Mouse (Mus musculus): ENCODE results near the gene Tmem212. TPM values are rescaled to one million over a fixed set of nuclear protein-coding genes. Genes with fewer than 3 reads are reported as not detected.

Gene Tmem212
- polyA plus RNA-seq, 1 experiment, result not detected

- H3K4me3 ChIP-seq (ENCODE audit: insufficient read depth, low read depth, low read length), result no peak overlapping the region
- no peaks in the 10 kb centered on the region for H3K4me1 ChIP-seq (ENCODE audit: control insufficient read depth, insufficient read depth, insufficient read length, low read length)
- H3K27ac ChIP-seq (replicated peaks; ENCODE audit: low read depth, low read length), result no peak overlapping the region
These were observed 12.8 kb upstream of the Tmem212 start for GRCm38 (mm10) chr3:27909016-27909415.

GRCm38 (mm10) chr3:27908316-27908715, 12.1 kb upstream of the Tmem212 start:
- Histone ChIP-seq H3K27ac (replicated peaks; ENCODE audit: low read depth, low read length) (no peak overlapping the region), H3K4me3 (ENCODE audit: insufficient read depth, low read depth, low read length) (no peak overlapping the region), H3K4me1 (ENCODE audit: control insufficient read depth, insufficient read depth, insufficient read length, low read length) (no peaks in the 10 kb centered on the region)

GRCm38 (mm10) chr3:27907301-27907700, 11.1 kb upstream of the Tmem212 start:
- Histone ChIP-seq H3K4me3 (ENCODE audit: insufficient read depth, low read depth, low read length) (no peak overlapping the region), H3K27ac (replicated peaks; ENCODE audit: low read depth, low read length) (no peak overlapping the region), H3K4me1 (ENCODE audit: control insufficient read depth, insufficient read depth, insufficient read length, low read length) (no peaks in the 10 kb centered on the region)

GRCm38 (mm10) chr3:27906647-27907209, 10.6 kb upstream of the Tmem212 start:
- Histone ChIP-seq H3K4me1 (ENCODE audit: control insufficient read depth, insufficient read depth, insufficient read length, low read length) (no peaks in the 10 kb centered on the region), H3K4me3 (ENCODE audit: insufficient read depth, low read depth, low read length) (no peak overlapping the region), H3K27ac (replicated peaks; ENCODE audit: low read depth, low read length) (no peak overlapping the region)

GRCm38 (mm10) chr3:27904659-27905330, 8.6 kb upstream of the Tmem212 start:
- H3K27ac ChIP-seq (replicated peaks; ENCODE audit: low read depth, low read length), result no peak overlapping the region
- no peak overlapping the region for H3K4me3 ChIP-seq (ENCODE audit: insufficient read depth, low read depth, low read length)
- no peaks in the 10 kb centered on the region for H3K4me1 ChIP-seq (ENCODE audit: control insufficient read depth, insufficient read depth, insufficient read length, low read length)

- peaks cover 3% of the 10 kb centered on the region; the same call in 1 of the 2 replicates for H3K4me1 ChIP-seq (ENCODE audit: control insufficient read depth, insufficient read depth, insufficient read length, low read length)
- H3K4me3 ChIP-seq (ENCODE audit: insufficient read depth, low read depth, low read length), result no peak overlapping the region
- no peak overlapping the region for H3K27ac ChIP-seq (replicated peaks; ENCODE audit: low read depth, low read length)
These were observed 5.7 kb upstream of the Tmem212 start for GRCm38 (mm10) chr3:27901846-27902245.

GRCm38 (mm10) chr3:27899012-27899726, 3.0 kb upstream of the Tmem212 start:
- H3K4me3 ChIP-seq (ENCODE audit: insufficient read depth, low read depth, low read length), result no peak overlapping the region
- H3K27ac ChIP-seq (replicated peaks; ENCODE audit: low read depth, low read length), result no peak overlapping the region
- peaks cover 3% of the 10 kb centered on the region; the same call in 1 of the 2 replicates for H3K4me1 ChIP-seq (ENCODE audit: control insufficient read depth, insufficient read depth, insufficient read length, low read length)

- Histone ChIP-seq H3K27ac (replicated peaks; ENCODE audit: low read depth, low read length) (no peak overlapping the region), H3K4me1 (ENCODE audit: control insufficient read depth, insufficient read depth, insufficient read length, low read length) (peaks cover 3% of the 10 kb centered on the region; the same call in 1 of the 2 replicates), H3K4me3 (ENCODE audit: insufficient read depth, low read depth, low read length) (no peak overlapping the region)
These were observed 2.0 kb upstream of the Tmem212 start for GRCm38 (mm10) chr3:27898178-27898577.

GRCm38 (mm10) chr3:27886578-27886977, 9.6 kb downstream of the Tmem212 start:
- no peak overlapping the region for H3K27ac ChIP-seq (replicated peaks; ENCODE audit: low read depth, low read length)
- no peak overlapping the region for H3K4me3 ChIP-seq (ENCODE audit: insufficient read depth, low read depth, low read length)
- no peaks in the 10 kb centered on the region for H3K4me1 ChIP-seq (ENCODE audit: control insufficient read depth, insufficient read depth, insufficient read length, low read length)

GRCm38 (mm10) chr3:27885585-27885984, 10.6 kb downstream of the Tmem212 start:
- Histone ChIP-seq H3K27ac (replicated peaks; ENCODE audit: low read depth, low read length) (no peak overlapping the region), H3K4me1 (ENCODE audit: control insufficient read depth, insufficient read depth, insufficient read length, low read length) (no peaks in the 10 kb centered on the region), H3K4me3 (ENCODE audit: insufficient read depth, low read depth, low read length) (no peak overlapping the region)

- no peaks in the 10 kb centered on the region for H3K4me1 ChIP-seq (ENCODE audit: control insufficient read depth, insufficient read depth, insufficient read length, low read length)
- no peak overlapping the region for H3K4me3 ChIP-seq (ENCODE audit: insufficient read depth, low read depth, low read length)
- no peak overlapping the region for H3K27ac ChIP-seq (replicated peaks; ENCODE audit: low read depth, low read length)
These were observed 14.0 kb downstream of the Tmem212 start for GRCm38 (mm10) chr3:27881897-27882835.

GRCm38 (mm10) chr3:27878854-27879610, 17.1 kb downstream of the Tmem212 start:
- Histone ChIP-seq H3K4me3 (ENCODE audit: insufficient read depth, low read depth, low read length) (no peak overlapping the region), H3K27ac (replicated peaks; ENCODE audit: low read depth, low read length) (no peak overlapping the region), H3K4me1 (ENCODE audit: control insufficient read depth, insufficient read depth, insufficient read length, low read length) (no peaks in the 10 kb centered on the region)

GRCm38 (mm10) chr3:27873268-27874073, 22.7 kb downstream of the Tmem212 start:
- H3K4me1 ChIP-seq (ENCODE audit: control insufficient read depth, insufficient read depth, insufficient read length, low read length), result no peaks in the 10 kb centered on the region
- H3K27ac ChIP-seq (replicated peaks; ENCODE audit: low read depth, low read length), result no peak overlapping the region
- H3K4me3 ChIP-seq (ENCODE audit: insufficient read depth, low read depth, low read length), result no peak overlapping the region

- H3K27ac ChIP-seq (replicated peaks; ENCODE audit: low read depth, low read length), result no peak overlapping the region
- no peaks in the 10 kb centered on the region for H3K4me1 ChIP-seq (ENCODE audit: control insufficient read depth, insufficient read depth, insufficient read length, low read length)
- H3K4me3 ChIP-seq (ENCODE audit: insufficient read depth, low read depth, low read length), result no peak overlapping the region
These were observed 23.7 kb downstream of the Tmem212 start for GRCm38 (mm10) chr3:27872429-27872828.
